Mouse (Mus musculus): ENCODE results near the gene Tmem170b.

Gene Tmem170b

GRCm38 (mm10) chr13:41614539-41614938 is 8.8 kb downstream of the Tmem170b start:
- DNase-seq (ENCODE audit: low read depth), result no peak

- no peak for DNase-seq (ENCODE audit: low read depth)
Measured at GRCm38 (mm10) chr13:41614982-41615381, 9.3 kb downstream of the Tmem170b start.

GRCm38 (mm10) chr13:41619470-41619869 is 13.8 kb downstream of the Tmem170b start:
- no peak for DNase-seq (ENCODE audit: low read depth)

GRCm38 (mm10) chr13:41620132-41620531 is 14.4 kb downstream of the Tmem170b start:
- DNase-seq (ENCODE audit: low read depth), result no peak

- no peak for DNase-seq (ENCODE audit: low read depth)
Measured at GRCm38 (mm10) chr13:41624123-41624522, 18.4 kb downstream of the Tmem170b start.

GRCm38 (mm10) chr13:41625248-41625647 is 19.5 kb downstream of the Tmem170b start:
- DNase-seq (ENCODE audit: low read depth), result no peak

- DNase-seq (ENCODE audit: low read depth), result no peak
Measured at GRCm38 (mm10) chr13:41627277-41627916, 21.7 kb downstream of the Tmem170b start.

- peak; percentile 55 for DNase-seq (ENCODE audit: low read depth)
Measured at GRCm38 (mm10) chr13:41634401-41634818, 28.7 kb downstream of the Tmem170b start.

GRCm38 (mm10) chr13:41638083-41638482 is 32.4 kb downstream of the Tmem170b start:
- DNase-seq (ENCODE audit: low read depth), result no peak

GRCm38 (mm10) chr13:41642851-41643250 is 37.1 kb downstream of the Tmem170b start:
- DNase-seq (ENCODE audit: low read depth), result peak; percentile 42

- DNase-seq (ENCODE audit: low read depth), result no peak
Measured at GRCm38 (mm10) chr13:41643798-41644197, 38.1 kb downstream of the Tmem170b start.

- no peak for DNase-seq (ENCODE audit: low read depth)
Measured at GRCm38 (mm10) chr13:41644591-41645482, 39.1 kb downstream of the Tmem170b start.

GRCm38 (mm10) chr13:41645483-41645859 is 39.8 kb downstream of the Tmem170b start:
- no peak for DNase-seq (ENCODE audit: low read depth)

GRCm38 (mm10) chr13:41647976-41648375 is 42.3 kb downstream of the Tmem170b start:
- no peak for DNase-seq (ENCODE audit: low read depth)

GRCm38 (mm10) chr13:41650665-41651064 is 45.0 kb downstream of the Tmem170b start:
- no peak for DNase-seq (ENCODE audit: low read depth)

- DNase-seq (ENCODE audit: low read depth), result no peak
Measured at GRCm38 (mm10) chr13:41653791-41654190, 48.1 kb downstream of the Tmem170b start.

- no peak for DNase-seq (ENCODE audit: low read depth)
Measured at GRCm38 (mm10) chr13:41655576-41656090, 49.9 kb downstream of the Tmem170b start.

- DNase-seq (ENCODE audit: low read depth), result no peak
Measured at GRCm38 (mm10) chr13:41660052-41660793, 54.5 kb downstream of the Tmem170b start.

GRCm38 (mm10) chr13:41661116-41661515 is 55.4 kb downstream of the Tmem170b start:
- DNase-seq (ENCODE audit: low read depth), result no peak

- DNase-seq (ENCODE audit: low read depth), result no peak
Measured at GRCm38 (mm10) chr13:41662401-41663070, 56.8 kb downstream of the Tmem170b start.

GRCm38 (mm10) chr13:41663501-41664195 is 57.9 kb downstream of the Tmem170b start:
- no peak for DNase-seq (ENCODE audit: low read depth)
